Mouse (Mus musculus) T-helper 2 cell (primary cell): ENCODE results near the gene Ppox.

Experiments
- in situ Hi-C: fragments of 300-600 bp; cut with MboI, MseI; formaldehyde crosslinking; loops from one replicate; pipeline ENCODE4 v1.15.1; 2025; ENCODE audit warnings: high pct_unique_total_duplicates

Ppox gene

DNA sequence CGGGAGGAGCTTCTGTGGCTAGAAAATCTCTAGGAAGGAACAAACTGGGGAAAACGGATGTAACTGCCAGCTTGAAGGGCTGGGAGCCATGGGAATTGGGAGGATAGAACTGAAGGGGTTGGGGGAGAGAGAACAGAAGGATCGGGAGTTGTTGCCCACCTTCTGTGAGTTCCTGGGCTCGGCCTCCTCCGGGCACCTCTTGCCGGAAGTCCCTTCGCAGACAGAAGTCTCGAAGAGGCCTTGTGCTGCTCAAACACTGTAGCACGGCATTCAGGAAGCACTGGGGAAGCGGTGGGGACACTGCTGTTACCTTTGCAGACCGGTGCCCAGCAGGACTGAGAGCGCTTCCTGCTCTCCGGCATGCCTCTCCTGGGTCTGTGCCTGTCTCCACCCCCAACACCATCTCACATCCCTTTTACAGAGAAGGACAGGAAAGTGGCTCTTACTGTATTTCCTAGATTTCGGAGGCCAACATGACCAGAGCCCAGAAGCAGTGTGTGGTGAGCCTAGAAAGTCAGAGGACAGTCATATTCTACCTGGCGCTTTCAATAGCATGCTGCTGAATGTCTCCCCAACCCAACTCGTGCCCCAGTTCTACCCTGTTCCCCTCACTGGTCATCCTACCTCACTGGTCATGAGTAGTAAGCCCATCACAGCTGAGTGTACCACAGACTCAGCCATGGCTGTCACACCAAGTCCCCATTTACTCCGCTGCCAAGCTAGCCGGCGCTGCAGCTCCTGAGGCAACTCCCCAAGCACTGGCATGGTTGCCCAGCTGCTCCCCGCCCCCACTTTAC, 4.3 kb upstream of the Ppox start:
- in situ Hi-C loops: no loop called here

DNA sequence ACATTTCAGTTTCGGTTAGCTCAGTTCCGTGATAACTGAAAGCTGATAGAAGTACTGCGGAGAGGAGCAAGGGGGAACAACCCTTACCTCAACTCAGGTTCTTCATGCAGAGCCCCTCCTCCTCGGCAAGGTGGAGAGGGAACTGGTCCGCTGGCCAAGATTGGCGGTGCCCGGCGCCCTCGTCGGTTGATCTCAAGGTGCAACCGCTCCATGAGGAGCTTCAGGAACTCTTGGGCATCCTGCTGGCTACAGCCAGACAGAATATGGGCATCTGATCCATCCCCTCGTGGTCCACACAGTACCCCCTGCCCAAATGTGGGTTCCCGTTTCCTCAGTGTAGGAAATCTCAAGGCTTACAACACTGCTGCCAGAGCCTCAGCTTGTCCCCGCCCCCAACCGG, 3.5 kb upstream of the Ppox start:
- in situ Hi-C loops: loop anchor here (5.0 kb wide), 1 partner anchor 63 kb away; the partner anchor contains the start of genes Nit1 and Pfdn2

GRCm38 (mm10) chr1:171283188-171284160, 2.5 kb upstream of the Ppox start:
- in situ Hi-C loops: loop anchor here (5.0 kb wide), 1 partner anchor 64 kb away; the partner anchor contains the start of genes Nit1 and Pfdn2

DNA sequence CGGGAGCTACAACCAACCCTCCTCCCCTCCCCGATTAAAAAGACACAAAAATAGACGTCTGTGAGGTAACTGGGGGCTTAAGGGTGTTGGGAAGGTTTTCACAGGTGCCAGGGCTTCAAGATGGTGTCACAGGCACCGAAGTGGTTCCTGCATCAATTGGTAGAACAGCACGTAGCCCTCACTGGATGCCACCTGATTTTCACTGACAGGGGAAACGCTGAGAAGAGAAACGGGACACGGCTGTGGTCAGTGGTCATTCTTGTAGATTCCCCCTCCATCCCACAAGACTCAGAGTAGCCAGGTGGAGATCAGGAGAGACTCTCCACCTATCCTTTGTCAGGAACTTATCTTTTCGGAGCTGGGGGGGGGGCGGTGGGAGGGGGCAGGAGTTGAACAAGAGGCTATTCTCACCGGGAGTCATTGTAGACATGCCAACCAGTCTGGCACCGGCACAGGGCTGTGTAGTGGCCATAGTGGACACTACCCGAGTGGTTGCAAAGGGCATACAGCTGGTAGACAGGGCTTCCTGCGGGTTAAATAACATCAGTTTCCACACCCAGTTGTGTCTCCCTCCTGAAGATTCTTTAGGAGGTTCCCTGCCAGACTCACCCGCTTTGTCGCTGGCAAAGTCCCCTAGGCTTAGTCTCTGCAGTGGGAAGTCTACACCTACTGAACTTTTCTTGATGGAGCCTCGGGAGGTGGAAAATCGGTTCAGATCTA, 1.3 kb upstream of the Ppox start:
- in situ Hi-C loops: loop anchor here (5.0 kb wide), 1 partner anchor 65 kb away; the partner anchor contains the start of genes Nit1 and Pfdn2

- in situ Hi-C loops: loop anchor here (5.0 kb wide), 1 partner anchor 66 kb away; the partner anchor contains the start of genes Nit1 and Pfdn2
These were observed 540 bp upstream of the Ppox start for GRCm38 (mm10) chr1:171281528-171281923.

GRCm38 (mm10) chr1:171280250-171280915, 603 bp downstream of the Ppox start:
- in situ Hi-C loops: loop anchor here (5.0 kb wide), 1 partner anchor 67 kb away; the partner anchor contains the start of genes Nit1 and Pfdn2

DNA sequence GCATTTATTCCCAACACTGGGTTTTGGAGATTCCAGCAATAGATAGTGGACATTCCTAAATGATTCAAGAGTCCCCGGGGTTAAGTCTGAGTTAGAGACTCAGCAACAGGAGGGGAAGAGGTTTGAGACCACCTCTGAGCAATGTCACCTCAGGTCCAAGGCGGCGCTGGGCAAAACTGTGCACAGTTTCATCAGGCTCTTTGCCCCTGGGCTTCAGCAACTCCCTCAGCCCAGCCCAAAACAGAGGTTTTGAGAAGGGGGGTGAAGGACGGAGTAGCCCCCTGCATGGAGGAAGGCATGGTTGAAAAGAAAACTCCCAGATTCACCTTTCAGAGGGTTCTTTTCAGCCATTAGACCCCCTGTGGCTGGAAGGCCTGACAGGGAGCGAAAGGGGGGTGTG, 1.3 kb downstream of the Ppox start:
- in situ Hi-C loops: loop anchor here (5.0 kb wide), 1 partner anchor 68 kb away; the partner anchor contains the start of genes Nit1 and Pfdn2

GRCm38 (mm10) chr1:171279012-171279705, 1.8 kb downstream of the Ppox start:
- in situ Hi-C loops: no loop called here

DNA sequence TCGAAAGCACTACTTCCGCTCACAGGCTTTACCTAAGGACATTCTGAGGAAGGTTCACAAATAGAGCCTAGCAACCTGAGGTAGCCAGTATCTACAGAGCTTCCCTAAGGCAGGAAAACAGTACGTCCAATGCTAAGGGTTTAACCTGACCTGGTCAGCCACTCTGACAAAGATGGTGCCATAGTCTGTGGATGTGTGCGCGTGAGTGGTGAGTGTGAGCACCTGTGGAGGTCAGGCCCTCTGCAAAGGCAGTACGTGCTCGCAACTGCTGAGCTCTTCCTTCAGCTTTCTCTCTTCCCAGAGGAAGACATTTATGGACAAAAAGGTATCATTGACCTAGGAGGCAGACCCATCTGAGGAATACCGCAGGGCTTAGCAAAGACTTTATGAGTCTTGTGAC, 2.5 kb downstream of the Ppox start:
- in situ Hi-C loops: no loop called here

DNA sequence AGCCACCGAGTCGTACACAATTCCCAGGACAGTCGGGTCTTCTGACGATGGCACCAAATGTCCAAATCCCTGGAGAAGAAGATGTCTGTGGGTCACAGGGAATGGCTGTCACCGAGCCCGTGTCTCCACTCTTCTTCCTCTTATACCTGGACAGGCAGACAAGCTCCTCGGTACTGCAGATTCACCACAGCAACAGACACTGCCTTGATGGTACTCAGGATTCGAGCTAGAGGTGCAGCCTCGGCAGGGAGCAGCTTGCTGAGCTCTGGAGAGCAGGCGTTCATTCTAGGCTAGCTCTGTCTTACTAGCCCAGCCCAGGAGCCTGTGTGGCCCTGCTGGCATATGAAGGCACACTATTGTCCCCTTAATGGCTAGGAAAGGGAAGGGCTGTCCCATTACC, 3.2 kb downstream of the Ppox start:
- in situ Hi-C loops: no loop called here

GRCm38 (mm10) chr1:171276110-171276748, 4.8 kb downstream of the Ppox start:
- in situ Hi-C loops: no loop called here

GRCm38 (mm10) chr1:171275144-171275734, 5.7 kb downstream of the Ppox start:
- in situ Hi-C loops: no loop called here

DNA sequence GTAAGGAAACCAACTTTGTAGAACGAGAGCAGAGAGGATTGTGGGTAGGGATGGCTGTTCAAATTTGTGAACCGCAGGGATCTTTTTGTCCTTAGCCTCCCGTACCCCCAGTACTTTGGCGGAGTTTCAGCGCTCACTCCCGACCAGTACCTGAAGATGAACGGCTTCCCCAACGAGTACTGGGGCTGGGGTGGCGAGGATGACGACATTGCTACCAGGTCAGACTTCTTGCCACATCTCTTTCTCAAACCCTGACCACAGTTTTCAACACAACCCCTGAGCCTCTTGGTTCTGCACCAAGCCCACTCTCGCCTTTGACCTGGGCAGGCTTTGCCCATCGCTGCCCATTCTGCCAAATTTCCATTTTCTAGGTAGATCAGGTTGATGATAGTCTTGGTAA, 6.8 kb downstream of the Ppox start:
- in situ Hi-C loops: no loop called here

GRCm38 (mm10) chr1:171272086-171272485, 8.9 kb downstream of the Ppox start:
- in situ Hi-C loops: no loop called here

DNA sequence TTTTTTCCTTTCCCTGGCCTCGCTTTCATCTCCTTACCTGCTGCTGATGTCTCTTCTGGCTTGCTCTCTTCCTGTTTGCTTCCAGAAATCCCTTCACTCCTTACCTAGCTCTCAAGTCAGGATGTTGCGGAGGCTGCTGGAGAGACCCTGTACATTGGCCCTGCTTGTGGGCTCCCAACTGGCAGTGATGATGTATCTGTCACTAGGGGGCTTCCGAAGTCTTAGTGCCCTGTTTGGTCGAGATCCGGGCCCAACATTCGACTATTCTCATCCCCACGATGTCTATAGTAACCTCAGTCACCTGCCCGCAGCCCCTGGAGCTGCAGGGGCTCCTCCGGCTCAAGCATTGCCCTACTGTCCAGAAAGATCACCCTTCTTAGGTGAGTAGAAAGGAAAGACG, 9.4 kb downstream of the Ppox start:
- in situ Hi-C loops: no loop called here

DNA sequence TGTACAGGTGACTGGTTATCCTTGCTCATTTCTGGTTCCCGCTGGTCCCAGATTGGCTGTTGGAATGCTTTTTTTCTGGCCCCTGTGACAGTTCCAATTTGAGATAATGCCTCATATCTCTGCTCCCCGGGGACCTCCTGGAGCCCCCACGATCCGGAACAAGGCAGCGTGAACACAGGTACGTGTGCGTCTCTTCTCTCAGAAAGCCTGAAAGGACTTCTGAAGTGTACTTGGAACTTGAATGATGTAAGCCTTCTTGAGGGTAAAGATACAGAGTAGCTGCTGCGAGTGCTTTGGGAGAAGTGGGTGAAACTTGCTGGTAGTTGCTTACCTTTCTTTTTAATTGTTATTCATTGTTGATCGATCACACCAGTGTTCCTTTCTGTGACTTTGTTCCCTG, 9.8 kb downstream of the Ppox start:
- in situ Hi-C loops: no loop called here

DNA sequence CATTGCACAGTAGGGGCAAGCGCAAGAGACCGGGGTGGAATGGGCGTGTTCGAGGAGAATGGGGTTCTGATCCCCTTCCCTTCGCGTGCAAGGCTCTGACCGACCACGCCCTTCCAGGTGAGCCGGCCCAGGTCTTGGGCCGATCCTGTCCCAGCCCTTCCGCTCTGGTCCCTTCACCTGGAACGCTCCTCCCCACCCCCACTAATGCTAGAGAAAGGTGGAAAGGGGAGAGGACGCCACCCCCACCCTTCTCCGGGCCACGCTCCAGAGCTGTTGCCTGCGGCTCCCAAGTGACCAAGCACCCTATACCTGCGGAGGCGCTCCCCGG, 10.4 kb downstream of the Ppox start:
- in situ Hi-C loops: no loop called here

DNA sequence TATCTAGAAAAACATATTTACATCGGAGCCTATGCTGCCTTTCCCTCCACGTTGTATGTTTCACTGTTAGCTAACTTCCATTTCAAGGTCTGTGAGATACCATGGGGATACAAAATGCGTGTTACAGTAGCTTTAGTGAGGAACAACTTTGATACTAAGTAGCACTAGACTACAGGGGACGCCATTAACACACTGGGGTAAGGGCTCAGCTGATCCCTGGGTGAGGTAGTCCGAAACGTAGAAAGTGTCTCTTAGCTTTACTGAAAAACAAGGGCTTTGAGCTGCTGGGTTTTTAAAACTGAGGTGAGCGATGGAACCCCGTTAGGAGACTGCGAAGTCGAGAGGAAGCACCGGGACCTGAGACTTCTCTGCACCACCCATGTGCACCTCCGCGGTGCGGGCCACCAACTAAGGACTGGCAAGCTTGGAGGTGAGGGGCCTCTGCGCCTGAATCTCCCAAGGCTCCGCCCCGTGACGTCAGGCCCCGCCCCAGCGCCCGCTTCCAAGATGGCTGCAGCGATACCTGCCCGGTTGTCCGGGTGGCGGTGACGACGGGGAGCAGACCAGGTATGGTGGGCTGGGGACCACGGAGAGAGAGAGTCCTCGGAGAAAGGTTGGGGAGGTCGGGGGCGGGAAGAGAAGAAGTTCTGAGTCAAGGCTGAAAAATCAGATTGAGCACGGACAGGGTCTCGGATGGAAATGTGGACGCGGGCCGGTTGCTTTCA, 11.0 kb downstream of the Ppox start, which contains the start of gene B4galt3:
TSS of gene B4galt3 (plus strand) at position 481 of the 725 bp plus-strand sequence.
- in situ Hi-C loops: no loop called here

GRCm38 (mm10) chr1:171268341-171268740, 12.6 kb downstream of the Ppox start:
- in situ Hi-C loops: no loop called here
